Mouse (Mus musculus) cerebellum, adult 2 months (tissue): ENCODE data around the gene Kiss1r.

Source experiments
- CTCF ChIP-seq: fragments of 200-500 bp; IDR thresholded peaks from 2 replicates; pipeline ENCODE4 v1.5.1; 2011; ENCODE audit warnings: low read depth, mild to moderate bottlenecking, control low read depth, low read length, moderate library complexity, borderline replicate concordance; ENCODE audit not compliant: insufficient read depth
- POLR2A ChIP-seq: fragments of 200-500 bp; IDR thresholded peaks from 2 replicates; pipeline ENCODE4 v1.6.1; 2011; ENCODE audit warnings: low read length, control low read depth, borderline replicate concordance; ENCODE audit not compliant: insufficient read depth

GRCm38 (mm10) chr10:79920958-79921535 lies 4.3 kb downstream of the Kiss1r start, which contains the start of gene R3hdm4:
- no peak for TF ChIP-seq CTCF
- TF ChIP-seq POLR2A = no peak
